Mouse (Mus musculus): ENCODE results near the gene Dnm1.

DNA sequence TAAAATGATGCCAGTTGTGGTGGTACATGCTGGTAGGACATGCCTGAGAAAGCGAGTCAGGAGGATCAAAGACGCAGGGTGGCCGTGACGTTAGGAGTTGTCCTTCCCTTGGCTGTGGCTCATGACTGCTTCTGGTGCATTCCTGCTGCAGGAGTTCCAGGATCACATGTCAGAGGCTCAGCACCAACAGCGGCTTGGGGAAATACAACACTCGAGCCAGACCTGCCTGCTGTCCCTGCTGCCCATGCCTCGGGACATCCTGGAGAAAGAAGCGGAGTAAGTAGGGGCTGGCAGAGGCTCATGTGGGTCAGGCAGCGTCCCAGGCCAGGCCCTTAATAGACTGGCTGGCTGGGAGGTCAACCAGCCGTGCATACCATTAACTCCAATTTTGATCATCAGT lies 21.1 kb upstream of the Dnm1 start:
- TF ChIP-seq CTCF (IDR thresholded peaks at IDR 0.05; ENCODE audit: low read depth) (no peak), EP300 (optimal IDR thresholded peaks at IDR 0.05) (no peak)

All from stomach, postnatal 0 days (tissue).